Mouse (Mus musculus): ENCODE measurements around the gene Kansl1. TPM values are rescaled to one million over a fixed set of nuclear protein-coding genes. Genes with fewer than 3 reads are reported as not detected.

Kansl1 gene
- polyA plus RNA-seq, 1 experiment, result not detected

DNA sequence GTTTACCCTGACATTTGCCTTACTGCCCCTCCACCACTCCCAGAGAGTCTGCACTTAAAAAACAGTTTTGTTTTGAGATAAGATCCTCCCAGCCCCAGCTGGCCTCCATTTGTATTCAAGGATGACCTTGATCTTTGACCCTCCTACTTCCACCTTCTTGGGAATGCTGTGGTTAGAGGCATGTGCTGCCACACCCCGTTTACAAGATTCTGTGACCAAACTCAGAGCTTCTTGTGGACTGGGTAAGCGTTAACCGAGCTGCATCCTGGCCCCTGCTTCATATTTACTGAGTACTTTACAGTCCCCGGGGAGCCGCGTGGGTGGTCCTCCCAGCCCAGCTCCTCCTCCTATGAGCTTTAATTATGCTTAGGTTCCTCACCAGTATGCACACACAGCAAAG is 173.0 kb downstream of the Kansl1 start:
- H3K4me3 ChIP-seq (ENCODE audit: insufficient read depth, low read depth, low read length), result no peak overlapping the region
- H3K4me1 ChIP-seq (ENCODE audit: control insufficient read depth, insufficient read depth, low read length), result peaks cover 4% of the 10 kb centered on the region
- 29% methylated on average over 6 of the region's 6 CpGs for WGBS
- TF ChIP-seq POLR2A (IDR thresholded peaks at IDR 0.05; ENCODE audit: insufficient read depth, low read depth, low read length) (no peak), CTCF (IDR thresholded peaks at IDR 0.05; ENCODE audit: insufficient read depth, low read depth, low read length) (no peak)
- no peak overlapping the region for H3K27ac ChIP-seq (ENCODE audit: insufficient read depth, low read depth, low read length)

DNA sequence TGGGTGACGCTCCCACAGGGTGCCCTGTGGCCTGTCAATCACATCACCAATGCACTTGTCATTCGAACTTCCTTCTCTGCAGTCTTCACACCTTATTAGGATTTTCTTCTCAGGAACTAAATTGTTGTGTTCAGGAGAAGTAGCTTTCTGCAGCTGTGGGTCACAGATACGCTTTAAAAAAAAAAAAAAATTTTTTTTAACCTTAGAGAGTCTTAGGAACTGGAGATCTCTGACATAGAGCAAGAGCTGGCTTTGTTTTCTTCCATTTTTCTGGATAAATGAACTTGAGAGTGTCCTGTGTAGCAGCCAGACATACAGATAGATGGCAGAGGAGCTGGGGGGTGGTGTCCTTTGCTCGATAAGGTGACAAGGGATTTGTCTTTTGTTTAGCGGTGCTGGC is 173.5 kb downstream of the Kansl1 start:
- no peak overlapping the region for H3K27ac ChIP-seq (ENCODE audit: insufficient read depth, low read depth, low read length)
- H3K4me1 ChIP-seq (ENCODE audit: control insufficient read depth, insufficient read depth, low read length), result peaks cover 8% of the 10 kb centered on the region
- 60% methylated on average over 5 of the region's 5 CpGs for WGBS
- TF ChIP-seq CTCF (IDR thresholded peaks at IDR 0.05; ENCODE audit: insufficient read depth, low read depth, low read length) (no peak), POLR2A (IDR thresholded peaks at IDR 0.05; ENCODE audit: insufficient read depth, low read depth, low read length) (no peak)
- no peak overlapping the region for H3K4me3 ChIP-seq (ENCODE audit: insufficient read depth, low read depth, low read length)

DNA sequence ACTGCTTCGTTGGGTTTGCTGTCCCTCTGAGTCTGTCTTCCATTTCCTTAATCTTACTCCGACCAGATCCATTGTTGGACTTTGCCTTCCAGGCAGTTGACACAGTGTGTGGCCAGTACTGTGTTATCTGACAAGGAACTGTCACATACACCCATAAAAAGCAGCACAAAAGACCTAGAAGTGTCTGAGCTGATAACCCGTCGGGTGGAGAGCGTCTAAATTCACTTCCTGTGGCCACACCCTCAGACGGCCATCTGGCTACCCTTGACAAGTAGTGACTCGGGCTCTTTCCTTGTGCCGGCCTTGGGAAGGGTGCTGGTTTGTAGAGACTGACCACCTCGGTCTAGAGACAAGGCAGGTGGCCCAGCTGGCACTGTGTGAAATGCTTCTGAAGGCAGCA is 175.4 kb downstream of the Kansl1 start:
- 88% methylated on average over 9 of the region's 9 CpGs for WGBS
- Histone ChIP-seq H3K4me3 (ENCODE audit: insufficient read depth, low read depth, low read length) (no peak overlapping the region), H3K4me1 (ENCODE audit: control insufficient read depth, insufficient read depth, low read length) (peaks cover 24% of the 10 kb centered on the region), H3K27ac (ENCODE audit: insufficient read depth, low read depth, low read length) (no peak overlapping the region)
- no peak for TF ChIP-seq CTCF (IDR thresholded peaks at IDR 0.05; ENCODE audit: insufficient read depth, low read depth, low read length)
- no peak for TF ChIP-seq POLR2A (IDR thresholded peaks at IDR 0.05; ENCODE audit: insufficient read depth, low read depth, low read length)

DNA sequence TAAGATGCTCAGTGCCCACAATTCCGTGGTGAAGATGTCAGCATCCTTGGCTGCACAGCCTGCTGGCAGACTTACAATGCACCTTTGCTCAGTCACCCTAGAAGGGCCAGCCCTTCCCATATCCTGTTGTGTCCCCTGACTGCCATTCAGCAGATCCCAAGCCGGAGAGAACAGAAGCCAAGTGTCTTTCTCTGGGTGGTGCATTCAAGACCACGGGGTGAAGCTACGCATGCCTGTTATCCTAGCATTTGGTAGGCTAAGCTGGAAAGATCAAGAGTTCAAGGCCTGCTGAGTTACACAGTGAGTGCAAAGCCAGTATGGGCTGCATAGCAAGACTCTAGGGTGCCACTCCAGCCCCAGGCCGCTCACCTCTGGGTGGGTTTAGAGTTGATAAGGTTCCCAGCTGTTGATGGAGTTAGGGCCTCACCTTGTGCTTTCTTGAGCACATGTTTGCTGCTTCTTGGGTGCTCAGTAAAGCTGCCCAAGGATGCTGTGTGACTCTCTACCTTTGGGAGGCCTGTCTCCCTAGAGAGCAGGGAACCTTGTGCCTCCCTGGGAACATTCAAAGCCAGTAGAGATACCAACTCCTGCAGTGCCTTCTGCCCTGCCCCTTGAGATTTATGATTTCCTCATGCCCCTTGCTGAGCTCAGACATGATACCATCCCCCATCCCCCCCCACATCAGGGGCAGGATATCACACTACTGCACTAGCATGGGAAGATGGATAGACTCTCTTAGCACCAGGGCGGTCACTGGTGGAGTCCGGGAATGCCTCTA is 176.0 kb downstream of the Kansl1 start:
- no peak for TF ChIP-seq POLR2A (IDR thresholded peaks at IDR 0.05; ENCODE audit: insufficient read depth, low read depth, low read length)
- no peak for TF ChIP-seq CTCF (IDR thresholded peaks at IDR 0.05; ENCODE audit: insufficient read depth, low read depth, low read length)
- Histone ChIP-seq H3K4me1 (ENCODE audit: control insufficient read depth, insufficient read depth, low read length) (peaks cover 24% of the 10 kb centered on the region), H3K27ac (ENCODE audit: insufficient read depth, low read depth, low read length) (no peak overlapping the region), H3K4me3 (ENCODE audit: insufficient read depth, low read depth, low read length) (no peak overlapping the region)
- 84% methylated on average over 7 of the region's 7 CpGs for WGBS

DNA sequence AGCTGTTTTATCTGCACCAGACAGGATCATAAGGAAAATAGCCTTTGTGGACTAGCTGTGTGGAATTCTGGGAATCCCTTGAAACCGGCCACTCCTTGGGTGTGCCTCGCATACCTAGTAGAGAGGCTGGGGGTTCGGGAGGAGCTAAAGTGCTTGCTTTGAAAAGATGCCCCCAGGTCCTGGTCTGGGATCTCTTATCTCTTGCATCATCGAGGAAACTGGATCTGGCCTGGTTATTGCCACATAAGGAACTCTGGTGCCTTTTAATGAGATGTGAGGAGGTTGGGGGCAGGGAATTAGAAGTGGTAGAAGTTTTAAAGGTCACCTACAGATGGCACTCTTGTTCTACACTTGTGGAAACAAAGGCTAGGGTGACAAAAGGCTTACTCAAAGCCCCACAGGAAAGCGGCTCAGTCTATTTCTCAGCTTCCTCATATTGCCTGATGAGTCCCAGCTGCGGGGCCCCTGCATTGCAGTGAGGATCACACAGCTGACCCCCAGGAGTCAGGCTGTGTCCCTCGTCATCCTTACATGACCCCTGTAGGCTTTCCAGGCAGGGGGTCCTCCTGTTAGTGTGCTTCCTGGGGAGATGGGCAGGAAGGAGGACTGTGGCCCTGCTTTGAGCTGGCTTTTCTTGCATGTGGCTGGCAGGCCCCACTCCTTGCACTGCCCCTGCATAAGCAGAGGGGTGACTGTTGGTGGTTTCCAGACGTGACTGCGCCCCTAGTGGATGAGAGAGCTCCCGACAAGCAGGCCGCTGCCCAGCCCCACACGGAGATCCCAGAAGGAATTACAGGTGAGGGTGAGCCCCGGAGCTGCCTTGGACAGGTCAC is 179.2 kb downstream of the Kansl1 start:
- peak overlapping the region; percentile 87 for H3K27ac ChIP-seq (ENCODE audit: insufficient read depth, low read depth, low read length)
- 25% methylated on average over 13 of the region's 13 CpGs for WGBS
- TF ChIP-seq CTCF (IDR thresholded peaks at IDR 0.05; ENCODE audit: insufficient read depth, low read depth, low read length) (peak; percentile 81; the same call in 1 of the 2 replicates), POLR2A (IDR thresholded peaks at IDR 0.05; ENCODE audit: insufficient read depth, low read depth, low read length) (no peak)
- peaks cover 20% of the 10 kb centered on the region for H3K4me1 ChIP-seq (ENCODE audit: control insufficient read depth, insufficient read depth, low read length)
- no peak overlapping the region for H3K4me3 ChIP-seq (ENCODE audit: insufficient read depth, low read depth, low read length)

DNA sequence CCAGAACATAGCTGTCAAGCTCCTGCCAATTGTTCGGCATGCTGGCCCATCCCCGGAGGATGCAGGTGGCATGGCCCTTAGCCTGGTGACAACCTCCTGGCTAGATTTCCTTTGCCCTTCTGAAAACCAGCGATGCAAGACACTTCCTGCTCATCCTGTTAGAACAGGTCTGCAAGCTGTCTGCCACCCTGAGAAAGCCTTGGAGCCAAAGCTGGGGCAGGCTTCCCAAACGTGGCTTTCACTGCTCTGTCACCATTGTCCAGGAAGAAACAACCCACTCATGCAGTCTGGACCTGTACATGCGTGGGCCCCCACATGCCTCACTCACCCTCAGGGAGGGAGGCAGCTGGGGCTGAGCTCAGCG is 179.8 kb downstream of the Kansl1 start:
- peaks cover 20% of the 10 kb centered on the region for H3K4me1 ChIP-seq (ENCODE audit: control insufficient read depth, insufficient read depth, low read length)
- no peak overlapping the region for H3K4me3 ChIP-seq (ENCODE audit: insufficient read depth, low read depth, low read length)
- TF ChIP-seq CTCF (IDR thresholded peaks at IDR 0.05; ENCODE audit: insufficient read depth, low read depth, low read length), result no peak
- no peak for TF ChIP-seq POLR2A (IDR thresholded peaks at IDR 0.05; ENCODE audit: insufficient read depth, low read depth, low read length)
- 25% methylated on average over 6 of the region's 6 CpGs for WGBS
- peak overlapping the region; percentile 87; the same call in 1 of the 2 replicates for H3K27ac ChIP-seq (ENCODE audit: insufficient read depth, low read depth, low read length)

DNA sequence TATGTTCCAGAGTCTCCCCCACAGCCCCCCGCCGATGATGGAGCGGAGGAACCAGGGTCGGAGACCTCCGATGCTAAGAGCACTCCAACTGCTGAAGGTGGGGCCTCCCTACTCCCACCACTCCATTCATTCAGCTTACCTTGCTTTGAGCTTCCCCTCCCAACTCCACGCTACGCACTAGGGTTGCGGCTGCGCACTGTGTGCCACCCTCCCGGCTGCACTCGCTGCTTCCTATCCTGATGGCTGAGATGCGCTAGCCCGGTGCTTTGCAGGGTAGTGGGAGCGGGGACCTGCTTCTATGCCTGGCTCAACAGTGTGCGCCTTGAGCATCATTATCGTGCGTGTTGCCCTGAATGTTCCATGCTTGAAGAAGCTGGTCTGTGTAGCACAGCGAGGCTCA is 181.5 kb downstream of the Kansl1 start:
- 96% methylated on average over 18 of the region's 18 CpGs for WGBS
- H3K4me1 ChIP-seq (ENCODE audit: control insufficient read depth, insufficient read depth, low read length), result peaks cover 20% of the 10 kb centered on the region
- no peak overlapping the region for H3K27ac ChIP-seq (ENCODE audit: insufficient read depth, low read depth, low read length)
- TF ChIP-seq CTCF (IDR thresholded peaks at IDR 0.05; ENCODE audit: insufficient read depth, low read depth, low read length) (no peak), POLR2A (IDR thresholded peaks at IDR 0.05; ENCODE audit: insufficient read depth, low read depth, low read length) (no peak)
- no peak overlapping the region for H3K4me3 ChIP-seq (ENCODE audit: insufficient read depth, low read depth, low read length)

Other genes with a start within 250 kb of the Kansl1 start
- 637 TPM in 1 of 2 replicates, not detected in the other for gene Mapt, start 237.5 kb downstream of the Kansl1 start, polyA plus RNA-seq (2012; ENCODE audit: insufficient read depth, insufficient read length, low replicate concordance, missing spikeins)
- gene Cdc27, start 81.8 kb upstream of the Kansl1 start, polyA plus RNA-seq (2012; ENCODE audit: insufficient read depth, insufficient read length, low replicate concordance, missing spikeins), result 494 TPM in 1 of 2 replicates, not detected in the other
- not detected in 2 replicates for gene Myl4, start 81.8 kb upstream of the Kansl1 start, polyA plus RNA-seq (2012; ENCODE audit: insufficient read depth, insufficient read length, low replicate concordance, missing spikeins)
- gene Itgb3, start 139.1 kb upstream of the Kansl1 start, polyA plus RNA-seq (2012; ENCODE audit: insufficient read depth, insufficient read length, low replicate concordance, missing spikeins), result not detected in 2 replicates
- not detected in 2 replicates for gene Gm11639, start 216.8 kb upstream of the Kansl1 start, polyA plus RNA-seq (2012; ENCODE audit: insufficient read depth, insufficient read length, low replicate concordance, missing spikeins)